Mouse (Mus musculus): ENCODE measurements around the gene Olfr862. TPM values are rescaled to one million over a fixed set of nuclear protein-coding genes. Genes with fewer than 3 reads are reported as not detected.

Gene Olfr862
- not detected in 2 replicates for total RNA-seq (2014; rRNA removed)
- polyA plus RNA-seq (2015; fragmentation: Nextera tagmentation; extraction: Ambion mirVana), result not detected in 2 replicates

GRCm38 (mm10) chr9:19887904-19888303, at the start of gene Olfr862:
Olfr862 (minus strand) TSS chr9:19888004.
- no peak within 1 kb of the TSS for H3K4me2 ChIP-seq (ENCODE audit: low read depth)
- no peaks in the 10 kb centered on the region for H3K4me1 ChIP-seq (ENCODE audit: insufficient read depth)
- TF ChIP-seq CTCF (IDR thresholded peaks at IDR 0.05; ENCODE audit: low read depth), result no peak
- H3K4me3 ChIP-seq (ENCODE audit: low read depth, low read length), result no peak within 1 kb of the TSS
- ATAC-seq (no peak), DNase-seq (no peak)
- no peaks in the 10 kb centered on the region for H3K36me3 ChIP-seq (ENCODE audit: insufficient read depth)
- H3K27me3 ChIP-seq (ENCODE audit: insufficient read depth, low read length), result no peaks in the 10 kb centered on the region
- H3K9ac ChIP-seq, result no peak within 1 kb of the TSS
- H3K27ac ChIP-seq (ENCODE audit: low read depth, low read length), result no peak within 1 kb of the TSS
- peaks cover 10% of the 10 kb centered on the region; the same call in 1 of the 2 replicates for H3K9me3 ChIP-seq (ENCODE audit: low read length)

GRCm38 (mm10) chr9:19916565-19916964, 28.8 kb upstream of the Olfr862 start, which contains the start of gene Olfr77:
Olfr77 (plus strand) TSS chr9:19916865.
- no peak for DNase-seq
- no peaks in the 10 kb centered on the region for H3K36me3 ChIP-seq (ENCODE audit: insufficient read depth)
- WGBS, result 92% methylated on average over 2 of the region's 2 CpGs
- no peaks in the 10 kb centered on the region for H3K9me3 ChIP-seq (ENCODE audit: low read length)
- H3K9ac ChIP-seq, result no peak within 1 kb of the TSS
- H3K4me3 ChIP-seq (ENCODE audit: low read depth, low read length), result no peak within 1 kb of the TSS
- no peak within 1 kb of the TSS for H3K27ac ChIP-seq (ENCODE audit: low read depth, low read length)
- no peak within 1 kb of the TSS for H3K4me2 ChIP-seq (ENCODE audit: low read depth)
- no peak for ATAC-seq
- H3K4me1 ChIP-seq (ENCODE audit: insufficient read depth), result no peaks in the 10 kb centered on the region
- H3K27me3 ChIP-seq (ENCODE audit: insufficient read depth, low read length), result no peaks in the 10 kb centered on the region
- no peak for TF ChIP-seq CTCF (IDR thresholded peaks at IDR 0.05; ENCODE audit: low read depth)

GRCm38 (mm10) chr9:19911170-19911569, 23.4 kb upstream of the Olfr862 start:
- 60% methylated on average over 4 of the region's 4 CpGs for WGBS
- ATAC-seq, result no peak
- no peaks in the 10 kb centered on the region for H3K9me3 ChIP-seq (ENCODE audit: low read length)
- H3K27ac ChIP-seq (ENCODE audit: low read depth, low read length), result no peak overlapping the region
- H3K27me3 ChIP-seq (ENCODE audit: insufficient read depth, low read length), result no peaks in the 10 kb centered on the region
- H3K4me2 ChIP-seq (ENCODE audit: low read depth), result no peak overlapping the region
- no peak for TF ChIP-seq CTCF (IDR thresholded peaks at IDR 0.05; ENCODE audit: low read depth)
- DNase-seq, result no peak
- no peaks in the 10 kb centered on the region for H3K36me3 ChIP-seq (ENCODE audit: insufficient read depth)
- H3K4me3 ChIP-seq (ENCODE audit: low read depth, low read length), result no peak overlapping the region
- no peak overlapping the region for H3K9ac ChIP-seq
- H3K4me1 ChIP-seq (ENCODE audit: insufficient read depth), result no peaks in the 10 kb centered on the region

GRCm38 (mm10) chr9:19849647-19850046, 38.2 kb downstream of the Olfr862 start, which contains the start of gene Olfr860:
Olfr860 (minus strand) TSS chr9:19849747.
- Histone ChIP-seq H3K27ac (ENCODE audit: low read depth, low read length) (no peak within 1 kb of the TSS), H3K4me1 (ENCODE audit: insufficient read depth) (no peaks in the 10 kb centered on the region), H3K9ac (no peak within 1 kb of the TSS), H3K4me3 (ENCODE audit: low read depth, low read length) (no peak within 1 kb of the TSS), H3K4me2 (ENCODE audit: low read depth) (no peak within 1 kb of the TSS), H3K36me3 (ENCODE audit: insufficient read depth) (no peaks in the 10 kb centered on the region), H3K27me3 (ENCODE audit: insufficient read depth, low read length) (no peaks in the 10 kb centered on the region), H3K9me3 (ENCODE audit: low read length) (no peaks in the 10 kb centered on the region)
- WGBS, result 91% methylated on average over 1 of the region's 1 CpGs
- no peak for TF ChIP-seq CTCF (IDR thresholded peaks at IDR 0.05; ENCODE audit: low read depth)
- ATAC-seq, result no peak
- DNase-seq, result no peak

Other genes starting within 250 kb of the Olfr862 start
- not detected in 2 replicates for gene Olfr857, start 178.6 kb downstream of the Olfr862 start, total RNA-seq (2014; rRNA removed)
- not detected in 2 replicates for gene Olfr857, start 178.6 kb downstream of the Olfr862 start, polyA plus RNA-seq (2015; fragmentation: Nextera tagmentation; extraction: Ambion mirVana)
- not detected in 2 replicates for gene Olfr58, start 107.7 kb downstream of the Olfr862 start, total RNA-seq (2014; rRNA removed)
- gene Olfr58, start 107.7 kb downstream of the Olfr862 start, polyA plus RNA-seq (2015; fragmentation: Nextera tagmentation; extraction: Ambion mirVana), result not detected in 2 replicates
- not detected in 2 replicates for gene Olfr859, start 83.1 kb downstream of the Olfr862 start, total RNA-seq (2014; rRNA removed)
- gene Olfr859, start 83.1 kb downstream of the Olfr862 start, polyA plus RNA-seq (2015; fragmentation: Nextera tagmentation; extraction: Ambion mirVana), result not detected in 2 replicates
- not detected in 2 replicates for gene Olfr860, start 38.3 kb downstream of the Olfr862 start, total RNA-seq (2014; rRNA removed)
- gene Olfr860, start 38.3 kb downstream of the Olfr862 start, polyA plus RNA-seq (2015; fragmentation: Nextera tagmentation; extraction: Ambion mirVana), result not detected in 2 replicates
- gene Olfr77, start 28.9 kb upstream of the Olfr862 start, total RNA-seq (2014; rRNA removed), result not detected in 2 replicates
- 0.18 and 0.28 TPM in 2 replicates for gene Olfr77, start 28.9 kb upstream of the Olfr862 start, polyA plus RNA-seq (2015; fragmentation: Nextera tagmentation; extraction: Ambion mirVana)
- gene Olfr866, start 140.0 kb upstream of the Olfr862 start, total RNA-seq (2014; rRNA removed), result not detected in 2 replicates
- gene Olfr866, start 140.0 kb upstream of the Olfr862 start, polyA plus RNA-seq (2015; fragmentation: Nextera tagmentation; extraction: Ambion mirVana), result not detected in 2 replicates
- not detected in 2 replicates for gene Olfr867, start 169.6 kb upstream of the Olfr862 start, total RNA-seq (2014; rRNA removed)
- gene Olfr867, start 169.6 kb upstream of the Olfr862 start, polyA plus RNA-seq (2015; fragmentation: Nextera tagmentation; extraction: Ambion mirVana), result not detected in 2 replicates
- not detected in 2 replicates for gene Olfr868, start 210.6 kb upstream of the Olfr862 start, total RNA-seq (2014; rRNA removed)
- gene Olfr868, start 210.6 kb upstream of the Olfr862 start, polyA plus RNA-seq (2015; fragmentation: Nextera tagmentation; extraction: Ambion mirVana), result not detected in 2 replicates
- not detected in 2 replicates for gene Olfr869, start 241.0 kb upstream of the Olfr862 start, total RNA-seq (2014; rRNA removed)
- gene Olfr869, start 241.0 kb upstream of the Olfr862 start, polyA plus RNA-seq (2015; fragmentation: Nextera tagmentation; extraction: Ambion mirVana), result not detected in 2 replicates